Mouse (Mus musculus) brain, embryonic 14.5 days (tissue): ENCODE measurements around the gene Parvb. TPM values are rescaled to one million over a fixed set of nuclear protein-coding genes. Genes with fewer than 3 reads are reported as not detected.

Source experiments
- DNase-seq: peaks from one replicate; pipeline ENCODE4 v3.0.0-alpha.2; 2011; ENCODE audit warnings: low read depth
- CTCF ChIP-seq: fragments of 200-500 bp; IDR thresholded peaks from 2 replicates; pipeline ENCODE4 v1.5.1; 2012; ENCODE audit warnings: inconsistent platforms, mild to moderate bottlenecking, moderate library complexity, borderline replicate concordance; ENCODE audit not compliant: insufficient read depth, insufficient read length; ENCODE audit errors: extremely low read depth
- POLR2A ChIP-seq: fragments of 200-500 bp; IDR thresholded peaks from 2 replicates; pipeline ENCODE4 v1.6.1; 2012; ENCODE audit warnings: mild to moderate bottlenecking, inconsistent platforms, borderline replicate concordance; ENCODE audit not compliant: poor library complexity, insufficient read depth, insufficient read length, severe bottlenecking; ENCODE audit errors: extremely low read depth
- polyA plus RNA-seq: library from polyadenylated mRNA; depleted of rRNA; stranded (reverse); fragments of >200 nt; gene quantifications from 2 replicates; pipeline ENCODE4 v1.2.3, GENCODE M21; 2012

The Parvb gene
- polyA plus RNA-seq, 1 experiment: 19.3 TPM

- TF ChIP-seq POLR2A (no peak), CTCF (no peak)
- DNase-seq: peak; percentile 62
These were observed 82.7 kb downstream of the Parvb start for GRCm38 (mm10) chr15:84314420-84315080.

GRCm38 (mm10) chr15:84315276-84316046, 83.6 kb downstream of the Parvb start:
- peak; percentile 75 for DNase-seq
- no peak for TF ChIP-seq CTCF
- no peak for TF ChIP-seq POLR2A

- no peak for TF ChIP-seq POLR2A
- TF ChIP-seq CTCF: no peak
- no peak for DNase-seq
These were observed 87.5 kb downstream of the Parvb start for GRCm38 (mm10) chr15:84319393-84319792.

- no peak for DNase-seq
- TF ChIP-seq CTCF: no peak
These were observed 89.8 kb downstream of the Parvb start for GRCm38 (mm10) chr15:84321544-84322174.

- TF ChIP-seq POLR2A (no peak), CTCF (no peak)
- no peak for DNase-seq
These were observed 92.4 kb downstream of the Parvb start, which contains the start of gene Parvg for GRCm38 (mm10) chr15:84323966-84324869. TSS of gene Parvg (plus strand) at chr15:84324026.

GRCm38 (mm10) chr15:84324870-84325553, 93.2 kb downstream of the Parvb start:
- DNase-seq: no peak
- TF ChIP-seq POLR2A (no peak), CTCF (no peak)

GRCm38 (mm10) chr15:84325736-84326135, 93.9 kb downstream of the Parvb start:
- TF ChIP-seq CTCF: no peak
- no peak for TF ChIP-seq POLR2A
- DNase-seq: no peak

GRCm38 (mm10) chr15:84328870-84329269, 97.0 kb downstream of the Parvb start:
- TF ChIP-seq CTCF: no peak
- no peak for TF ChIP-seq POLR2A
- DNase-seq: no peak

GRCm38 (mm10) chr15:84329940-84330339, 98.1 kb downstream of the Parvb start:
- TF ChIP-seq CTCF: no peak
- TF ChIP-seq POLR2A: no peak
- DNase-seq: no peak

- TF ChIP-seq POLR2A: no peak
- TF ChIP-seq CTCF: no peak
- DNase-seq: no peak
These were observed 99.3 kb downstream of the Parvb start for GRCm38 (mm10) chr15:84331066-84331612.

GRCm38 (mm10) chr15:84336281-84336817, 104.5 kb downstream of the Parvb start:
- no peak for DNase-seq
- no peak for TF ChIP-seq POLR2A
- no peak for TF ChIP-seq CTCF
